Mouse (Mus musculus) heart, embryonic 13.5 days (tissue): ENCODE data around the gene Ngrn. TPM values are rescaled to one million over a fixed set of nuclear protein-coding genes. Genes with fewer than 3 reads are reported as not detected.

Experiments used
- ATAC-seq: fragments of 200-750 bp; cut with Nextera tagmentation; 2 replicates; pipeline ENCODE4 v1.8.0; 2017; ENCODE audit warnings: moderate TSS enrichment; ENCODE audit not compliant: insufficient number of reproducible peaks, low FRiP score, low TSS enrichment; ENCODE audit errors: extremely low read depth
- H3K27ac ChIP-seq: fragments of 300-500 bp; sonication (generic); replicated peaks from 2 replicates; pipeline ENCODE4 v1.5.1; 2015; ENCODE audit warnings: moderate library complexity, mild to moderate bottlenecking, inconsistent platforms
- H3K27me3 ChIP-seq: fragments of 300-500 bp; sonication (generic); replicated peaks from 2 replicates; pipeline ENCODE4 v1.6.1; 2015; ENCODE audit warnings: mild to moderate bottlenecking, inconsistent platforms
- H3K36me3 ChIP-seq: fragments of 300-500 bp; sonication (generic); 2 replicates; pipeline ENCODE4 v1.6.1; 2015; ENCODE audit warnings: mild to moderate bottlenecking, inconsistent platforms
- H3K4me1 ChIP-seq: fragments of 300-500 bp; sonication (generic); 2 replicates; pipeline ENCODE4 v1.6.1; 2015; ENCODE audit warnings: inconsistent platforms
- H3K4me2 ChIP-seq: fragments of 300-500 bp; sonication (generic); 2 replicates; pipeline ENCODE4 v1.6.1; 2015; ENCODE audit warnings: inconsistent platforms, mild to moderate bottlenecking, moderate library complexity
- H3K4me3 ChIP-seq: fragments of 300-500 bp; sonication (generic); 2 replicates; pipeline ENCODE4 v1.5.1; 2015; ENCODE audit warnings: moderate library complexity, mild to moderate bottlenecking, inconsistent platforms
- H3K9ac ChIP-seq: fragments of 300-500 bp; sonication (generic); 2 replicates; pipeline ENCODE4 v1.6.1; 2015; ENCODE audit warnings: inconsistent platforms, mild to moderate bottlenecking, moderate library complexity
- H3K9me3 ChIP-seq: fragments of 300-500 bp; sonication (generic); 2 replicates; pipeline ENCODE4 v1.6.1; 2016; ENCODE audit warnings: inconsistent platforms
- WGBS: fragments of 180-500 bp; shearing (Covaris S2); methylation state at CpG from one replicate; pipeline ENCODE4 v1.1.7; 2015; ENCODE audit warnings: mixed read lengths; 5-methylcytosine and 5-hydroxymethylcytosine counted together
- polyA plus RNA-seq: library from polyadenylated mRNA; unstranded; fragments of >200 nt; fragmentation: Nextera tagmentation; extraction: Ambion mirVana; gene quantifications from 2 replicates; pipeline ENCODE4 v1.2.1, GENCODE M21; 2015

Ngrn gene
- polyA plus RNA-seq, 1 experiment from 2014 or later, result 37.0 TPM

GRCm38 (mm10) chr7:80261372-80261990 lies 466 bp downstream of the Ngrn start:
- H3K36me3 ChIP-seq, result peaks cover 34% of the 10 kb centered on the region
- peaks cover 38% of the 10 kb centered on the region for H3K27me3 ChIP-seq
- H3K27ac ChIP-seq, result peak overlapping the region; percentile 81
- H3K4me2 ChIP-seq, result peak overlapping the region; percentile 94
- no peaks in the 10 kb centered on the region for H3K9me3 ChIP-seq
- H3K4me3 ChIP-seq, result peak overlapping the region; percentile 94
- H3K9ac ChIP-seq, result peak overlapping the region; percentile 92
- 0 out of 2 replicates have a peak, but pooled peaks have one; percentile 37 for ATAC-seq
- WGBS, result under 1% methylated on average over 32 of the region's 32 CpGs
- H3K4me1 ChIP-seq, result peaks cover 18% of the 10 kb centered on the region

DNA sequence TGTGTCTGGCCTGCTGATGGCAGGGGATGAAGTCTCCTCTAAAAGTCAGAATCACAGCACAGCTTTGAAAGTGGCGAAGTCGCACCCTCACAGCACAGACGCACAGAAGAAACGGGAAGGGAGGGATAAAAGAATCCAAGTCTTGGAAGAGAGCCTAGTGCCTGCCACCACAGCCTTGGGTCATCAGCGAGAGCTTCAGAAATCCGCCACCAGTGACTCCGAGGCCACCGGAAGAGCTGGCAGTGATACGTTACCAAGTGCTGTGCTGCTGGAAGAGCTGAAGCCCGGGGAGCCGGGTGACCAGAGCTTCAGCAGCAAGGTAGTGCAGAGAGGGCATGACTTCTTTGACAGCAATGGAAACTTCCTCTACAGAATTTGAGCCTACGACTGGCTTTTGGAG lies 3.6 kb downstream of the Ngrn start:
- Histone ChIP-seq H3K4me1 (peaks cover 32% of the 10 kb centered on the region), H3K27ac (no peak overlapping the region), H3K4me3 (no peak overlapping the region), H3K9me3 (no peaks in the 10 kb centered on the region), H3K4me2 (no peak overlapping the region), H3K9ac (no peak overlapping the region), H3K27me3 (peaks cover 9% of the 10 kb centered on the region), H3K36me3 (peaks cover 44% of the 10 kb centered on the region)
- no peak for ATAC-seq
- 88% methylated on average over 12 of the region's 12 CpGs for WGBS

GRCm38 (mm10) chr7:80267764-80268163 lies 6.7 kb downstream of the Ngrn start:
- no peak overlapping the region for H3K27ac ChIP-seq
- H3K4me2 ChIP-seq, result no peak overlapping the region
- H3K36me3 ChIP-seq, result peaks cover 55% of the 10 kb centered on the region
- WGBS, result 80% methylated on average over 1 of the region's 1 CpGs
- peaks cover 34% of the 10 kb centered on the region for H3K4me1 ChIP-seq
- H3K27me3 ChIP-seq, result no peaks in the 10 kb centered on the region
- no peaks in the 10 kb centered on the region for H3K9me3 ChIP-seq
- no peak overlapping the region for H3K4me3 ChIP-seq
- no peak overlapping the region for H3K9ac ChIP-seq
- ATAC-seq, result no peak

DNA sequence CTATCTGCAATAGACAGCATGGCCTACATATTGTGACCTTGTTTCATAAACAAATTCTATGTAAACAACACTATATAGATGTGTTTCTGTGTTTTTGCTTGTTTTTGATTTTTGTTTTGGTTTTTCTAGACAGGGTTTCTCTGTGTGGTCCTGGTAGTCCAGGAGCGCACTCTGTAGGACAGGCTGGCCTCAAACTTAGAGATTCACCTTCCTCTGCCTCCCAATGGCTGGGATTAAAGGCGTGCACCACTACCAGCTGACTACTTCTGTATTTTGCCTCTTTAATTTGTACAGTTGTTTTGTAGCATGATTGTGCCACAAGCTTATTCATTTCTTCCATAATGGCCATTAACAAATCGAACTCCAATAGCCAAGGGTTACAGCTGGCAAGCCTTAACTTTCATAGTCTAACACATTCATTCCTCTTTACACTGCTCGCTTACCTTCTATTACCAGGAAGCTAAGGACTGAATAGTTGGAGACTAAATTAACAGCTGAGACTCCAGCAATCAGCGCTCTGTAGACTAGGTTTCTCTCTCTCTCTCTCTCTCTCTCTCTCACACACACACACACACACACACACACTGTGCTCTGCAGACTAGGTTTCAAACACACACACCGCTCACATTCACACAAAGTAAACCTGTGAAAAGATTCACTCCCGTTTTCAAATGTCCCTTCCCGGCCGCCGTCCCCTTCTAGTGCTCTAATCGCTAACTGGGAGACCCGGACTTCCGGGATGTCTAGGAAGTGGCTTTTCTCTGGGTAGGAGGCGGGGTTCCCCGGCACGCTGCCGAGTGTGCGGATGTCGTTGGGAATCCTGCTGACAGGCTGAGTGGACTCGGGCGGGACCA lies 8.1 kb downstream of the Ngrn start, which contains the start of gene Vps33b:
Vps33b (plus strand) TSS at position 753 of the 854 bp plus-strand sequence.
- H3K36me3 ChIP-seq, result peaks cover 58% of the 10 kb centered on the region
- peaks cover 31% of the 10 kb centered on the region for H3K4me1 ChIP-seq

GRCm38 (mm10) chr7:80269751-80270255 lies 8.8 kb downstream of the Ngrn start:
- Histone ChIP-seq H3K4me2 (peak overlapping the region; percentile 93), H3K27ac (peak overlapping the region; percentile 81), H3K9me3 (peaks cover 9% of the 10 kb centered on the region), H3K9ac (peak overlapping the region; percentile 88), H3K4me3 (peak overlapping the region; percentile 83), H3K27me3 (no peaks in the 10 kb centered on the region), H3K36me3 (peaks cover 58% of the 10 kb centered on the region), H3K4me1 (peaks cover 31% of the 10 kb centered on the region)
- under 1% methylated on average over 23 of the region's 23 CpGs for WGBS
- no peak for ATAC-seq

More for the DNA sequence above, 8.1 kb downstream of the Ngrn start, which contains the start of gene Vps33b:
- 4% methylated on average over 21 of the region's 21 CpGs for WGBS
- ATAC-seq, result peak; percentile 71
- peaks cover 2% of the 10 kb centered on the region; the same call in 1 of the 2 replicates for H3K9me3 ChIP-seq
- H3K4me2 ChIP-seq, result peak within 1 kb of the TSS; percentile 93
- H3K9ac ChIP-seq, result peak within 1 kb of the TSS; percentile 88
- peak within 1 kb of the TSS; percentile 81 for H3K27ac ChIP-seq
- H3K27me3 ChIP-seq, result no peaks in the 10 kb centered on the region
- peak within 1 kb of the TSS; percentile 83 for H3K4me3 ChIP-seq

- Histone ChIP-seq H3K9me3 (peaks cover 14% of the 10 kb centered on the region), H3K4me1 (peaks cover 24% of the 10 kb centered on the region), H3K36me3 (peaks cover 66% of the 10 kb centered on the region), H3K27ac (no peak overlapping the region), H3K4me2 (no peak overlapping the region), H3K9ac (no peak overlapping the region), H3K4me3 (no peak overlapping the region), H3K27me3 (no peaks in the 10 kb centered on the region)
- 83% methylated on average over 2 of the region's 2 CpGs for WGBS
- no peak for ATAC-seq
These were observed 12.4 kb downstream of the Ngrn start for GRCm38 (mm10) chr7:80273456-80273855.

GRCm38 (mm10) chr7:80276374-80276773 lies 15.4 kb downstream of the Ngrn start:
- peaks cover 89% of the 10 kb centered on the region for H3K36me3 ChIP-seq
- 86% methylated on average over 4 of the region's 4 CpGs for WGBS
- no peaks in the 10 kb centered on the region for H3K27me3 ChIP-seq
- H3K9me3 ChIP-seq, result peaks cover 14% of the 10 kb centered on the region
- no peak overlapping the region for H3K4me3 ChIP-seq
- no peak overlapping the region for H3K4me2 ChIP-seq
- no peak overlapping the region for H3K9ac ChIP-seq
- H3K27ac ChIP-seq, result no peak overlapping the region
- H3K4me1 ChIP-seq, result peaks cover 4% of the 10 kb centered on the region
- no peak for ATAC-seq

DNA sequence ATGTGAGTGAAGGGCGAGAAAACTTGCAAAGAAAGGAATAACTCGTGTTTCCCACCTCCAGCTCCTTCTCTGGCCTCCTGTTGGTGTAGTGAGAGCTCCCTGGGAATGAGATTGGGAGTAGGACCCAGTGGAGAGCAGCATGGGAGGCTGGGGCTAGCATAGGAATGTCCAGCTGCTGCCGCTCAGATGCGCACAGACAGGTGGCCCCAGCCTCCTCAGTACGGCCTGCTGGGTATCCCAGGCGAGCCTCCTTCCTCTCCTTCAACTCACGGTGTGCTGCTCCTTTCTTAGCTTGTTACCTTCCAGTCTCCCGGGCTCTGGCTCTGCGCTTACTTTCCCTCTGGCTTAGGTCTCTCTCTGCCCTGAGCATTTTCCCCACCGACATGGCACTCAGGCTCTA lies 19.0 kb downstream of the Ngrn start:
- Histone ChIP-seq H3K36me3 (peaks cover 90% of the 10 kb centered on the region), H3K27me3 (no peaks in the 10 kb centered on the region), H3K4me2 (no peak overlapping the region), H3K27ac (no peak overlapping the region), H3K4me1 (peaks cover 3% of the 10 kb centered on the region; the same call in 1 of the 2 replicates), H3K4me3 (no peak overlapping the region), H3K9me3 (peaks cover 3% of the 10 kb centered on the region), H3K9ac (no peak overlapping the region)
- ATAC-seq, result no peak
- WGBS, result 80% methylated on average over 10 of the region's 10 CpGs

- whole genome bisulfite sequencing, result 88% methylated on average over 2 of the region's 2 CpGs
- H3K9ac ChIP-seq, result no peak overlapping the region
- no peak for ATAC-seq
- H3K4me1 ChIP-seq, result peaks cover 3% of the 10 kb centered on the region; the same call in 1 of the 2 replicates
- H3K4me2 ChIP-seq, result no peak overlapping the region
- no peak overlapping the region for H3K27ac ChIP-seq
- no peak overlapping the region for H3K4me3 ChIP-seq
- no peaks in the 10 kb centered on the region for H3K9me3 ChIP-seq
- no peaks in the 10 kb centered on the region for H3K27me3 ChIP-seq
- H3K36me3 ChIP-seq, result peaks cover 91% of the 10 kb centered on the region
These were observed 20.0 kb downstream of the Ngrn start for GRCm38 (mm10) chr7:80280998-80281397.

- ATAC-seq, result no peak
- H3K27ac ChIP-seq, result no peak overlapping the region
- no peak overlapping the region for H3K4me3 ChIP-seq
- no peaks in the 10 kb centered on the region for H3K27me3 ChIP-seq
- no peaks in the 10 kb centered on the region for H3K9me3 ChIP-seq
- H3K4me2 ChIP-seq, result no peak overlapping the region
- no peak overlapping the region for H3K9ac ChIP-seq
- peaks cover 3% of the 10 kb centered on the region; the same call in 1 of the 2 replicates for H3K4me1 ChIP-seq
- 85% methylated on average over 3 of the region's 3 CpGs for WGBS
- peaks cover 91% of the 10 kb centered on the region for H3K36me3 ChIP-seq
These were observed 20.6 kb downstream of the Ngrn start for GRCm38 (mm10) chr7:80281646-80282045.

DNA sequence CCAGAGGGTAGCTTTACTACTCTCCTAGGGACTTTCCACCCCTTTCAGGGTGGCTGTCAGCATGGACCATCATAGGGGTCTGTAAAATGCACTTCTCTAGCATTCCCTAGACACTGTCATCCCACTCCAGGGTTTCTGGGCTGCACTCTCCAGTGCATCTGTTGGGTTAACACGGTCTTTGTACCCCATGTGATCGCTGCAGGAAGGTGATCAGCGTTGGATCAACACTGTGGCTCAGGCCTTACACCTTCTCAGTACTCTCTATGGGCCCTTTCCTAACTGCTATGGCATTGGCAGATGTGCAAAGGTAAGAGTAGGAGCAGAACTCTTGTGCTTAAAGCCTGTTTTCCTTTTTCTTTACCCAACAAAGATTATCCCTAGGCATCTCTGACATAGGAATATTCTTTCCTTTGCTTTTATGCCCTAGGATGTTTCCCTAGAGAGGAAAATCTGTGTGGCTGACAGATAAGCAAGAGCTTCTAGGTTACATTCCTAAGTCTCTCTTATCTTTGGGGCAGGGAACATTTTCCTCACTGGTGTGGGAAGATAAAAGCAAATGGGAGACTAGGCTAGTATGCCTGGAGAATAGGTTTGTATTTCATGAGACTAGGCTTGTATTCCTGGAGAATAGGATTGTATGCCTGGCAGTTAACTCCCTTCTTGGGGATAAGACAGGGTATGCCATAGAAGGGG lies 22.4 kb downstream of the Ngrn start:
- peaks cover 91% of the 10 kb centered on the region for H3K36me3 ChIP-seq
- WGBS, result 57% methylated on average over 3 of the region's 3 CpGs
- H3K4me3 ChIP-seq, result no peak overlapping the region
- H3K9ac ChIP-seq, result no peak overlapping the region
- ATAC-seq, result no peak
- peak overlapping the region; percentile 49 for H3K27ac ChIP-seq
- no peaks in the 10 kb centered on the region for H3K27me3 ChIP-seq
- peaks cover 3% of the 10 kb centered on the region; the same call in 1 of the 2 replicates for H3K4me1 ChIP-seq
- H3K4me2 ChIP-seq, result no peak overlapping the region
- no peaks in the 10 kb centered on the region for H3K9me3 ChIP-seq
